Mouse (Mus musculus) embryonic fibroblast, embryonic 13.5 days (primary cell): ENCODE data around the gene Osbp.

ENCODE experiments used
- CTCF ChIP-seq: IDR thresholded peaks from 2 replicates; pipeline ENCODE4 v1.5.1; 2011; ENCODE audit warnings: mild to moderate bottlenecking, control low read depth, low read length, moderate library complexity, borderline replicate concordance; ENCODE audit not compliant: insufficient read depth
- POLR2A ChIP-seq: IDR thresholded peaks from 2 replicates; pipeline ENCODE4 v1.6.1; 2011; ENCODE audit warnings: low read depth, mild to moderate bottlenecking, control low read depth, low read length, moderate library complexity

GRCm38 (mm10) chr19:11994703-11995431 lies 29.1 kb downstream of the Osbp start:
- TF ChIP-seq CTCF (no peak), POLR2A (no peak)
